Comparison of ENCODE assay signal across 28 mouse cellular contexts in genomic region chr12:16605624-16606023, GRCm38 (mm10). TPM values are rescaled to one million over a fixed set of nuclear protein-coding genes. Genes with fewer than 3 reads are reported as not detected.
DNase-seq lines count a peak whose midpoint lies in the region; ATAC-seq and TF ChIP-seq lines count a peak whose summit lies in the region.
"Had no signal": no experiment of that assay in that cellular context is flagged by ENCODE, and none has a peak within 500 bp of the region (broad histone marks: within the 10 kb centered on the region; RNA-seq: fewer than 3 reads in every experiment).

No protein-coding gene starts in this region.

- H3K4me3 ChIP-seq in layer of hippocampus, adult 2 months = no peak overlapping the region
- H3K4me3 ChIP-seq: embryonic facial prominence, embryonic 15.5 days; erythroblast, embryonic 14.5 days; forebrain, embryonic 10.5 days; heart, embryonic 10.5 days; hindbrain, embryonic 12.5 days had no signal

- no peak for TF ChIP-seq CTCF in layer of hippocampus, adult 2 months (conservative IDR thresholded peaks at IDR 0.05)

- ATAC-seq in frontal cortex, adult (ENCODE audit: low TSS enrichment) = peak; percentile 95
- no peak for ATAC-seq in activated CD4-positive, CD25-positive, alpha-beta regulatory T cell, adult 4 months
- ATAC-seq: CD4-positive, CD25-positive, alpha-beta regulatory T cell, adult 4 months; forebrain, embryonic 14.5 days; hindbrain, embryonic 16.5 days had no signal

- no peak for DNase-seq in frontal cortex, postnatal 10 days (ENCODE audit: low spot score in 2 of 2)
- peak; percentile 25 to 26 for DNase-seq in layer of hippocampus, adult 2 months (ENCODE audit: low spot score in 2 of 2)
- no peak for DNase-seq in layer of hippocampus, adult 9-10 months (ENCODE audit: low spot score)
- DNase-seq in right cerebral cortex, adult 18-20 months = peak; percentile 59
- DNase-seq in right cerebral cortex, postnatal 10 days (ENCODE audit: low spot score in 2 of 2) = no peak
- DNase-seq in right cerebral cortex, postnatal 14 days = peak; percentile 33
- DNase-seq: adrenal gland, postnatal 10 days; B cell, adult 2 months; cerebellum, adult 11-12 months; cerebellum, postnatal 14 days; embryo, embryonic 11 days; gastrocnemius, postnatal 10 days; heart, adult 18-20 months; heart, postnatal 10 days; heart, postnatal 4 days had no signal

- no peak overlapping the region for H3K27ac ChIP-seq in layer of hippocampus, adult 2 months
- H3K27ac ChIP-seq: embryonic facial prominence, embryonic 15.5 days; forebrain, embryonic 10.5 days; heart, embryonic 10.5 days; hindbrain, embryonic 12.5 days had no signal

RNA-seq across cellular contexts. Expression of gene Lpin1, which starts 5.1 kb away (rescaled TPM):
- 10 to 100 TPM; 25.3 to 27.6 TPM for total RNA-seq in layer of hippocampus, adult 2 months (2021)
- 10 to 100 TPM; 10.9 to 12.0 TPM for polyA plus RNA-seq in activated CD4-positive, CD25-positive, alpha-beta regulatory T cell, adult 4 months (2017; shearing (Covaris generic))

RNA-seq across cellular contexts. Expression of gene Ntsr2, which starts 47.6 kb away (rescaled TPM):
- total RNA-seq in layer of hippocampus, adult 2 months (2021) = 100 to 1,000 TPM; 189 to 208 TPM
- not detected for polyA plus RNA-seq in activated CD4-positive, CD25-positive, alpha-beta regulatory T cell, adult 4 months (2017; shearing (Covaris generic))
- total RNA-seq: common myeloid progenitor, adult 5-6 weeks had no signal
- polyA plus RNA-seq: CD4-positive, CD25-positive, alpha-beta regulatory T cell, adult 4 months; embryonic facial prominence, embryonic 11.5 days; embryonic facial prominence, embryonic 15.5 days; erythroblast, embryonic 14.5 days; forebrain, embryonic 10.5 days; G1E; heart, embryonic 10.5 days had no signal

Comparison
In these comparisons a context has a peak if more than half of its experiments do, and no peak if none do; other contexts are left out.
1. DNase-seq: peak in layer of hippocampus, adult 2 months (2 of 2), right cerebral cortex, adult 18-20 months (single experiment) and right cerebral cortex, postnatal 14 days (single experiment); none in frontal cortex, postnatal 10 days (0 of 2), layer of hippocampus, adult 9-10 months (single experiment) and right cerebral cortex, postnatal 10 days (0 of 2).